Mouse (Mus musculus) limb, embryonic 10.5 days (tissue): ENCODE measurements around the gene Cdh13. TPM values are rescaled to one million over a fixed set of nuclear protein-coding genes. Genes with fewer than 3 reads are reported as not detected.

ENCODE experiments used
- DNase-seq: peaks from one replicate; pipeline ENCODE4 v3.0.0-alpha.2; 2017; ENCODE audit warnings: low spot score
- H3K27ac ChIP-seq: fragments of 300-500 bp; sonication (generic); 2 replicates; pipeline ENCODE4 v1.5.1; 2016; ENCODE audit warnings: mild to moderate bottlenecking
- H3K27me3 ChIP-seq: fragments of 300-500 bp; sonication (generic); 2 replicates; pipeline ENCODE4 v1.6.1; 2016; ENCODE audit warnings: low read depth, mild to moderate bottlenecking; ENCODE audit not compliant: poor library complexity, severe bottlenecking
- H3K36me3 ChIP-seq: fragments of 300-500 bp; sonication (generic); 2 replicates; pipeline ENCODE4 v1.6.1; 2016; ENCODE audit warnings: mild to moderate bottlenecking, moderate library complexity
- H3K4me1 ChIP-seq: fragments of 300-500 bp; sonication (generic); 2 replicates; pipeline ENCODE4 v1.6.1; 2016
- H3K4me3 ChIP-seq: fragments of 300-500 bp; sonication (generic); 2 replicates; pipeline ENCODE4 v1.5.1; 2016; ENCODE audit warnings: mild to moderate bottlenecking, moderate library complexity
- H3K9me3 ChIP-seq: fragments of 300-500 bp; sonication (generic); replicated peaks from 2 replicates; pipeline ENCODE4 v1.6.1; 2016; ENCODE audit warnings: mild to moderate bottlenecking
- WGBS: fragments of 180-500 bp; shearing (Covaris S2); methylation state at CpG from one replicate; pipeline ENCODE4 v1.1.7; 2016; 5-methylcytosine and 5-hydroxymethylcytosine counted together
- polyA plus RNA-seq: library from polyadenylated mRNA; unstranded; fragments of >200 nt; fragmentation: Nextera tagmentation; extraction: Ambion mirVana; gene quantifications from 2 replicates; pipeline ENCODE4 v1.2.1, GENCODE M21; 2016

Cdh13 gene
- polyA plus RNA-seq, 1 experiment from 2014 or later: 3.3 TPM

DNA sequence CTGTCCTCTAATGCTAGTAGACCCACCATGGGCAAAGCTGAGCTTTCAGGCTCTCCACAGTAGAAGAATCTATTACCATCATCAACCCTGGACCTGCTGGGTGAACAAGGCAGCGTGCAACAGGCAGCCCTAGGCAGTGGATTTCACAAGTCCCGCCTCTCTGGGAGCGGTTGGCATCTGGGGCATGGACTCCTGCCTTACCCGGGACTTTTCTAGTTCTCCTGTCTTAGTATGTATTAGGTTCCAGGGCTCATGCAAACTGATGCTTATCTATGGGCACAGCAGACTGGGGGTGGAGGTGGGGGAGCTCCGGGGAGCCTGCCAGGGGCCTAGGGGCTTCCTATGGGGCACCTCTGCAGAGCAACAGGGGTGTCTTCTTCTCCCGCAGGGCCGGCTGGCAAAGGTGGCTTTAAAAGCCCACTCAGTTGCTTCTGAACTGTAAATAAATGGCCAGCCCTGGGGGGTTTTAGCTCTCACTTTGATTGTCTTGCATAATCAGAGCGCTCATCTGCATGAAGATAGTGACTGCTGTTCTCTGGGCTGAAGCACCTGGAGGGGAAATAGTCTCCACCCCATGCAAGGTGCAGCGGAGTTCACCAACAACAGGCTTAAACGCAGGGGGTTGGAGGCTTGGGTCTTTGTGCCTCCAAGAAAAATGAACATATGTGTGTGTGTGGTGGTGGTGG is 2.2 kb downstream of the Cdh13 start:
- DNase-seq: no peak
- H3K4me1 ChIP-seq: peaks cover 25% of the 10 kb centered on the region

DNA sequence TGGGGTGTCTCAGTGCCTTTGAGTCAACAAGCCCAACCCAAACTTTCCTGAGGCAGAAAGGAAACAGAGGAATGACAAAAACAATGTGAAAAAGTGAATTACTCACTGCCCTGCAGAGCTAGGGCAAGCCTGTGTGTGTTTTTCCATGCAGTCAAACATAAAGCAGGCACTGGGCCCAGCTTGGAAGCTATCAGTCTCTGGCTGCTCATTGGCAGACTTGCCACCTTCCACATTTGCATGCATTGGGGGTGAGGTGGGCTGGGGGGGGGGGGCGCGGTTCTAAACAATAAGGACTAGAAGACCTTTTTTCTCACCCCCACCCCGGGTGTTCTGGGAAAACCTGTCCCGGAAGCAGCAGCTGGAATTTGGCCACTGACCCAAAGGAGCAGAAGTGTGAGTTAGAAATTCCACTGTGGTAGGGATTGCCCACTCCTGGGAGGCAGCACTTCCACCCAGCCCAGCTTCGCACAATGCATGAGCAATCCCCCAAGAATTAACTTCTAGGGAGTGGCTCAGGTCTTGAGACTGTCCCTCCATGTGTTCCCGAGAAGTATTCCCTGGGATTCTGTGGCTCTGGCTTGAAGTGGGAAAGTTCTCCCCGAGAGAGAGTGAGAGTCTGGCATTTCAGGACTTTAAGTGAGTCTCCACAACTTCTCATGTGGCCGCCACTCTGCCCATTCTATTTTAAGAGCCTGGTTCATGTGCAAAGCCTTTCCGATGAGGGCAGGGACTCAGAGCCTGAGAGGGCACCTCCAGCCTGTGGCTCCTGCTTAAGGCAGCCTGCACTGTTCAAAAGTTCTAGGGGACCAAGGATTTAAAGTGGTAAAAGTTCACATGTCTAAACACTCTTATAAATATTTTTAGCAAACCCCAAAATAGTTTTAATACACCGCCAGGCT is 3.0 kb downstream of the Cdh13 start:
- Histone ChIP-seq H3K27ac (no peak overlapping the region), H3K9me3 (no peaks in the 10 kb centered on the region), H3K4me3 (no peak overlapping the region), H3K4me1 (peaks cover 25% of the 10 kb centered on the region), H3K27me3 (peaks cover 72% of the 10 kb centered on the region), H3K36me3 (no peaks in the 10 kb centered on the region)
- 35% methylated on average over 10 of the region's 10 CpGs for WGBS
- DNase-seq: no peak

More for the DNA sequence above, 2.2 kb downstream of the Cdh13 start:
- Histone ChIP-seq H3K27ac (no peak overlapping the region), H3K9me3 (no peaks in the 10 kb centered on the region), H3K36me3 (no peaks in the 10 kb centered on the region), H3K27me3 (peaks cover 75% of the 10 kb centered on the region), H3K4me3 (no peak overlapping the region)
- 16% methylated on average over 10 of the region's 10 CpGs for WGBS

DNA sequence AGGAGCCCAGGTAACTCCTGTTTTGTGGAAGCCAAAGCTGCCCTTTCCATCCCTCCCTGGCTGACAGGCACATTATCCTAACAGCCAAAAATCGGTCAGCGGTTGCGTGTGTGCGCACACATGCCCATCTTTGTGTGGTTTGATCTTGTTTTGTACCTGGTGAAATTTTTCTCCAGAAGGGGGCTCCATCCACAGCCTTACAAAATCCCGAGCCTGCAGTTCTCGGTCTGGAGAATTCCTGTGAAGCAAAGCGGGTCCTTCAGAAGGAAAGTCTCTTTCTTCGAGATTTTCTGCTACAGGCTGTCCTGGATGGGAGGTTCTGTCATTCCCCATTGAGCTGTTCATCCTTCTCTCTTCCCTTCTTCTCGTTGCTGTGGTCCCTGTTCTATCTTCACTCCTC is 4.0 kb downstream of the Cdh13 start:
- WGBS: 56% methylated on average over 9 of the region's 9 CpGs
- no peak overlapping the region for H3K27ac ChIP-seq
- no peaks in the 10 kb centered on the region for H3K36me3 ChIP-seq
- H3K4me1 ChIP-seq: peaks cover 25% of the 10 kb centered on the region
- H3K27me3 ChIP-seq: peaks cover 65% of the 10 kb centered on the region
- DNase-seq: no peak
- H3K4me3 ChIP-seq: no peak overlapping the region
- H3K9me3 ChIP-seq: no peaks in the 10 kb centered on the region

DNA sequence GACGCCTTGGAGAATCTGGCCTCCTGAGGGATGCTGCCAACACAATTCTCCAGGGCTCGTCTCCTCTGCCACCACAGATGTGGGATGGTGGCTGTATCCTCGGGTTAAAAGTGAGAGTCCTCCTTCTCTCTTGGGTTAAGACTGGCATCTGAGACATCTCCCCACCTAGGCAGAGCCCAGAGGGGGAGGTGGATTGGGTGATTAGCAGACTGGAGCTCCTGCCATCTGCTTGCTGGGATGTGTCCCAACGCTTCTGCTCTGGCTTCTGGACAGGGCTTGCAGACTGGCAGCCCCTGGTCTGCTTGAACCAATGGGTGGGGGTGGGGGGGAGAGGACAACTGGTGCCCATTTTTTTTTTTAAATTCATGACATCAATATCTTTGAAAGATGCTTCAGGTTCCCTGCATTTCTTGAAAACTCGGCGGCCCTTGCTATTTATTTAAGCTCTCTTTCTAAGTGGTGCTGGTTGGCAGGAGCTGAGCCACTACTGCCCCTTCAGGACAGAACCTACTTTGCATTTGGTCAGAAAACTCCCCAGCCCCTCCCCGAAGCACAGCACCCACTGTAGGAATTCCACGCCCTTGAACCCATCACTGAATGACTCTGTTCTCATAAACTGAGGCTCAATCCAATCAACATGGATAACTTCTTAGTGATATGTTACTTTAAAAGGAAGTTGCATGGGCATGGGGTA is 4.9 kb downstream of the Cdh13 start:
- Histone ChIP-seq H3K4me3 (no peak overlapping the region), H3K4me1 (peaks cover 18% of the 10 kb centered on the region), H3K27ac (no peak overlapping the region), H3K36me3 (no peaks in the 10 kb centered on the region), H3K27me3 (peaks cover 56% of the 10 kb centered on the region), H3K9me3 (no peaks in the 10 kb centered on the region)
- 63% methylated on average over 8 of the region's 8 CpGs for WGBS
- DNase-seq: no peak

DNA sequence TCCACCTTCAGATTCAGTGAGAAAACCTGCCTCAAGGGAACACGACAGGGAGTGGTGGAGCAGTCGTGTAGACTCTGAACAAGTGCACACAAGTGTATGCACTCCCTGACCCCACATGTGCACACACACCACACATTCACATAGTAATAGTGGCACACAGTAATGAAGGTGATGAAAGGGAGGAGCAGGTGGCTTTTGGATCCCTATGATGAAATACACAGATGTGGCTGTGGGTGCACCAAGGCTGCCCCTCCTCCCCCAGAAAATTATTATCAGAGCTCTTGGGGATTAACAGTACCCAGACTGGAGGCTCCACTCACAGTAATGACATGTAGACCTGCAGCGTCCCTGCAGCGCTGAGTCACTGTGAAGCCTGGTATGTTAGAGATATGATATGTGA is 5.6 kb downstream of the Cdh13 start:
- 85% methylated on average over 4 of the region's 4 CpGs for WGBS
- no peak for DNase-seq
- H3K4me3 ChIP-seq: no peak overlapping the region

DNA sequence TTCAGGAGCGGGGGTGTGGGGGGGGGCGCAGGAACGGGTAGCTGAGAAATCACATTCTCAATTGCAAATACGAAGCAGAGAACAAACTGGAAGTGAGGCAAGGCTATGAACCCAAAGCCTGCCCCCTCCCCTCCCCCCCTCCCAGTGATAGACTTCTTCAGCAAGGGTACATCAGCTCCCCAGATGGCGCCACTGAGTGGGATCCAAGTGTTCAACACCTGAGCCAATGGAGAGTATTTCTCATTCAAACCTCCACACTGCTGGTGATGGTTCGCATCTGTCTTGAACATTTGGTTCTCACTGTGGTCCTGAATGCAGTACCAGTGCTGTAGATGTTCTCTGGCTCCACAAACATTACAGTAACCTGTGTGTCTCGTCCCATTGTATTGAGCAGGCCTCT is 6.0 kb downstream of the Cdh13 start:
- Histone ChIP-seq H3K4me1 (peaks cover 7% of the 10 kb centered on the region; the same call in 1 of the 2 replicates), H3K27me3 (peaks cover 44% of the 10 kb centered on the region), H3K36me3 (no peaks in the 10 kb centered on the region), H3K4me3 (no peak overlapping the region), H3K9me3 (no peaks in the 10 kb centered on the region), H3K27ac (no peak overlapping the region)
- WGBS: 84% methylated on average over 7 of the region's 7 CpGs
- no peak for DNase-seq

More for the DNA sequence above, 5.6 kb downstream of the Cdh13 start:
- Histone ChIP-seq H3K4me1 (peaks cover 11% of the 10 kb centered on the region; the same call in 1 of the 2 replicates), H3K36me3 (no peaks in the 10 kb centered on the region), H3K27me3 (peaks cover 49% of the 10 kb centered on the region), H3K27ac (no peak overlapping the region), H3K9me3 (no peaks in the 10 kb centered on the region)

DNA sequence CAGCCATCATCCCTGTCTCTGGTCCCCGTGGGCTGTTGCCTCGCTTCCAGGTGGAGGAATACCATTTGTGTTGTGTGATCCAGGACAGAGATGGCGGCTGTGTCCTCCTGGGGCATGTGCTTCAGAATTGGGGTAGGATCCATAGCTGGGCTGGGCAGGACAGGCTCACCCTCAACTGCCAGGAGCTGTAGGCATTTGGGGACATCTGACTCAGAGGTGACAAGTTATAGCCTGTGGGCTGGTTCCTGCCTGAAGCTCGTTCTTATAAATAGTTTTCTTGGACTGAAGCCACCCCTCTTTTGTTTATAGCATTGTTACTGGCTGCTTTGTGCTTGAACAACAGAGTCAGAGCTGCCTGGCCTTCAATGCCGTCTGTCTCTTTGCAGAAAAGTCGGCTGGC is 6.7 kb downstream of the Cdh13 start:
- no peak for DNase-seq
- Histone ChIP-seq H3K4me1 (0 out of 2 replicates have a peak, but pooled peaks cover 4% of the 10 kb centered on the region), H3K36me3 (no peaks in the 10 kb centered on the region), H3K27me3 (peaks cover 37% of the 10 kb centered on the region), H3K4me3 (no peak overlapping the region), H3K9me3 (no peaks in the 10 kb centered on the region), H3K27ac (no peak overlapping the region)
- 77% methylated on average over 6 of the region's 6 CpGs for WGBS

DNA sequence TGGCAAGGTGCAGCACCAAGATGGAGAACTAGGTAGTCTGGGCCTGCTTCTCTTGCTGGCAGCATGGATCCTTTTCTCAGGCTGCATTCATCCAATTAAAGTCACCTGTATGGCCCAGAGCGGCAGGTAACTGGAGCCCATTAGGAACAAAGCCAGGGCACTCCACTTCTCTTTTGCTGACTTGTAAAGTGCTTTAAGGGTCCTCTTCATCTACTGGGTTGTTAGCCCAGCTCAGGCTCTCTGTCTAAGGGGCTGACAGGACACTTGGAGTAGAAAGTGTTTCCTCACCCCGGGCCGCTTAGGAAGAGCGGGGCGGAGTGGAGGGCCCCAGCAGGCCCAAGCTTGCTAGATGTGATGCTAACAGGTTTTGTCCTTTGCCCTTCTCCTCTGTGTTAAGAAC is 12.9 kb downstream of the Cdh13 start:
- Histone ChIP-seq H3K4me1 (no peaks in the 10 kb centered on the region), H3K36me3 (no peaks in the 10 kb centered on the region), H3K27me3 (no peaks in the 10 kb centered on the region), H3K27ac (no peak overlapping the region), H3K9me3 (no peaks in the 10 kb centered on the region), H3K4me3 (no peak overlapping the region)
- no peak for DNase-seq
- 91% methylated on average over 5 of the region's 5 CpGs for WGBS

DNA sequence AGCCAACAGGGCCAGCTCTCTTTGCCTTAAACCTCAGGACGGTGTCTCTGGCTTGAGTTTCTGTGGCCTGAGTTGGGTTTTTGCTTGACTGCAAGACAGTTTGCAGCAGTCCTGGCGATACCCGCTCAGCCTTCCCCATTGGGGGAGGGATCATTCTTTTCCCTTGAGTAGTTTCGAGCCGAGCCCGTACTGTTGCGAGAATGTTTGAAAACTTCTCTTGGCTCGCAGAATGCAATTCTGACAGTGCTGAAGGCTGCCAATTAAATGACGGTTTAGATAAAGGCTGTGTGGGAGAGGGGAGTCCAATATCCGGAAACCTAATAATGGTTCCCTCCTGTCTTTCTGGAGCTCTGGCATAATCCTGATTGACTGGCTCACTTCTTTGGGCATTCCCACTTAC is 23.4 kb downstream of the Cdh13 start:
- 90% methylated on average over 10 of the region's 10 CpGs for WGBS

DNA sequence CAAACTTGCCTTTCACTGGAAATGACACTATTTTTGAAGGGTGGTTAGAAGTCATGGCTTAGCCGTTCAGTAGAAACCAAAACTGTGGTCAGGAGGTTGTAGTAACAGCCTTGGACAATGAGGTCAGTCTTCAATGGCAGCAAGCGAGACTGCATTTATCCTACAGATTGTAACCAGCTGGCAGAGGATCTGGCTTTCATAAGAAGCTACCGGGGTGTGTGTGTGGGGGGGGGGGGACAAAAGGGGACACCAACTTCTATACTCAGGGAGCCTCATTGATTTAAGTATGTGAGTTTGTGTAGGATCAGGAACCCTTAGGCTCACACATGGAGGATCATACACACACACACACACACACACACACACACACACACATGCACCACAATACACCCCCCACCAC is 25.6 kb downstream of the Cdh13 start:
- Histone ChIP-seq H3K4me3 (no peak overlapping the region), H3K36me3 (no peaks in the 10 kb centered on the region), H3K9me3 (no peaks in the 10 kb centered on the region), H3K27ac (no peak overlapping the region), H3K4me1 (no peaks in the 10 kb centered on the region), H3K27me3 (no peaks in the 10 kb centered on the region)
- DNase-seq: no peak
- WGBS: 51% methylated on average over 3 of the region's 3 CpGs

More for the DNA sequence above, 23.4 kb downstream of the Cdh13 start:
- Histone ChIP-seq H3K36me3 (no peaks in the 10 kb centered on the region), H3K27ac (no peak overlapping the region), H3K27me3 (no peaks in the 10 kb centered on the region), H3K4me3 (no peak overlapping the region), H3K9me3 (no peaks in the 10 kb centered on the region), H3K4me1 (no peaks in the 10 kb centered on the region)
- DNase-seq: no peak

DNA sequence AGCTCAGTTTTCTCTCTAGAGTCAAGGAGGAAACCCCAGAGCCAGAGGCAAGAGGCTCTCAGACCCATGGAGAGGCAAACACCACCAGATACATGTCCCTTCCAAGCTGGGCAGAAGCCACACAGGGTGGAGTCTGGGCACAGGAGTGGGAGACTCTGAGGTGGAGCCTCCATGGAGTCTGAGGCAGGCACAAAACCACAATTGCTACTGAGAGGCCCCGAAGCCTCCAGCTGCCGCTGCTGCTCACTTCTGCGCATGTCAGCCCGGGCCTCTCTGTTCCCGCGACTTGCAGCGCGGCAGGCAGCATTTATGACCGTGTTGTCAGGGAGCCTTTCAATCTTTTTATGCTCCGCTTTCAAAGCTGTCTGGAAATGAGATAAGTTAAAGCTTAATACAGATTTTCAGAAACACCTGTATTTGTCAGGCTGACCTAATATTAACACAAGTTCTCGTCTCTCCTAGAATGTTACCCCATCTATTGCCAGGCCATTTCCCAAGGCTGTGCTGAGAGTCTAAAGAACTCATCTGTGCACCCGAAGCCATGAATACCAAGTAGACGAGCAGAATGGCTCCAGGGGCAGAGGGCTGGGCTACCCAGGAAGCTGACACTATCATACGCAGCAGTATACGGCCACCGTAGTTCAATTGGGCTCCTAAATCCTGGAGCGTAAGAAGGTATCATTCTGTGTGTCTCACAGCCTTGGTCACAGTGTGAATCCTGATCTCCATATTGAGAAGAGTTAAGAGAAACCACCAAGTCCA is 30.1 kb downstream of the Cdh13 start:
- H3K9me3 ChIP-seq: no peaks in the 10 kb centered on the region
- no peak for DNase-seq
- no peak overlapping the region for H3K27ac ChIP-seq
- 0 out of 2 replicates have a peak, but pooled peaks cover 2% of the 10 kb centered on the region for H3K4me1 ChIP-seq
- WGBS: 82% methylated on average over 17 of the region's 17 CpGs
- no peaks in the 10 kb centered on the region for H3K36me3 ChIP-seq
- no peak overlapping the region for H3K4me3 ChIP-seq
- H3K27me3 ChIP-seq: no peaks in the 10 kb centered on the region

DNA sequence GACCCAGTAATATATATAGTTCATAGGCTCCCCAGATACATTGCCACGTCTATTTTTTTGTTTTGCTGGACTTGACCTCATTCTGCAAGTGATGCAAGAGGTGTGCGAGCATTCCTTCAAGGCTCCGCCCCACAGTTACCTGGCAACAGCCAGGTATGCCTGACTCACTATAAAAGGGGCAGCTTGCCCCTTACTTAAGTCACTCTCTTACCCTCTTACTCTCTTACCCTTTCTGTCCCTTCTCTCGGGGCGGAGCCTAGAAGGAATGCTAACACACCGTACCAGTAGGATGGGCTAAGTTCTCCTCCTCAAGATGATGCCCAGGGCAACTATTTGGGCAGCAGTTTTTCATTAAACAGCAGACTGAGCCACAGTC is 30.6 kb downstream of the Cdh13 start:
- Histone ChIP-seq H3K27ac (no peak overlapping the region), H3K4me3 (no peak overlapping the region), H3K27me3 (no peaks in the 10 kb centered on the region), H3K9me3 (no peaks in the 10 kb centered on the region), H3K36me3 (no peaks in the 10 kb centered on the region), H3K4me1 (0 out of 2 replicates have a peak, but pooled peaks cover 2% of the 10 kb centered on the region)
- no peak for DNase-seq
- 82% methylated on average over 6 of the region's 6 CpGs for WGBS
